ENCODE assay signal across 7 mouse cellular contexts in genomic region chr6:100013949-100014348, GRCm38 (mm10).
DNase-seq lines count a peak whose midpoint lies in the region; ATAC-seq and TF ChIP-seq lines count a peak whose summit lies in the region.

No protein-coding gene starts in this region.

- no peaks in the 10 kb centered on the region for H3K9me3 ChIP-seq in embryonic facial prominence, embryonic 15.5 days (replicated peaks)

- H3K36me3 ChIP-seq in thymus, adult 2 months (ENCODE audit: control insufficient read depth, insufficient read depth, low read length): no peaks in the 10 kb centered on the region
- H3K36me3 ChIP-seq in embryonic facial prominence, embryonic 15.5 days: no peaks in the 10 kb centered on the region

- no peak overlapping the region for H3K9ac ChIP-seq in embryonic facial prominence, embryonic 15.5 days

- WGBS in thymus, adult 2 months: 7% methylated on average over 6 of the region's 6 CpGs
- WGBS in embryonic facial prominence, embryonic 15.5 days: 11% methylated on average over 6 of the region's 6 CpGs

- peak; percentile 8 for DNase-seq in thymus, postnatal 14 days
- no peak for DNase-seq in thymus, adult 2 months
- peak; percentile 91 for DNase-seq in kidney, postnatal 14 days
- DNase-seq in ovary, postnatal 36 days (ENCODE audit: low spot score): peak; percentile 34
- no peak for DNase-seq in layer of hippocampus, adult 18-20 months (ENCODE audit: low spot score in 2 of 2)
- DNase-seq in frontal cortex, postnatal 25 days (ENCODE audit: low spot score in 2 of 2): no peak

- no peak for TF ChIP-seq CTCF in thymus, adult 2 months (IDR thresholded peaks at IDR 0.05; ENCODE audit: borderline replicate concordance, control insufficient read depth, extremely low read depth, insufficient read depth, low read length, poor library complexity)

- ATAC-seq in embryonic facial prominence, embryonic 15.5 days (ENCODE audit: insufficient number of reproducible peaks, low FRiP score, low TSS enrichment, low read depth): peak; percentile 70

- no peak overlapping the region for H3K27ac ChIP-seq in thymus, adult 2 months (ENCODE audit: control insufficient read depth, insufficient read depth, low read length)
- 0 out of 2 replicates have a peak overlapping the region, but pooled peaks have one; percentile 22 for H3K27ac ChIP-seq in embryonic facial prominence, embryonic 15.5 days (replicated peaks)

- no peaks in the 10 kb centered on the region for H3K27me3 ChIP-seq in thymus, adult 2 months (ENCODE audit: control insufficient read depth, insufficient read depth, low read length)
- H3K27me3 ChIP-seq in embryonic facial prominence, embryonic 15.5 days: no peaks in the 10 kb centered on the region

- no peak overlapping the region for H3K4me3 ChIP-seq in thymus, adult 2 months (ENCODE audit: control insufficient read depth, insufficient read depth, low read length)
- H3K4me3 ChIP-seq in embryonic facial prominence, embryonic 15.5 days (replicated peaks): no peak overlapping the region

- TF ChIP-seq POLR2A in thymus, adult 2 months (IDR thresholded peaks at IDR 0.05; ENCODE audit: control insufficient read depth, extremely low read depth, insufficient read depth, low read length, poor library complexity): no peak

- peaks cover 13% of the 10 kb centered on the region for H3K4me1 ChIP-seq in thymus, adult 2 months (replicated peaks; ENCODE audit: control insufficient read depth, insufficient read depth, low read length)
- H3K4me1 ChIP-seq in embryonic facial prominence, embryonic 15.5 days: peaks cover 20% of the 10 kb centered on the region

- H3K4me2 ChIP-seq in embryonic facial prominence, embryonic 15.5 days (replicated peaks): no peak overlapping the region

Comparison
In these comparisons a context has a peak if more than half of its experiments do, and no peak if none do; other contexts are left out.
1. DNase-seq: peak in thymus, postnatal 14 days (single experiment), kidney, postnatal 14 days (single experiment) and ovary, postnatal 36 days (single experiment); none in thymus, adult 2 months (single experiment), layer of hippocampus, adult 18-20 months (0 of 2) and frontal cortex, postnatal 25 days (0 of 2).